Mouse (Mus musculus) lung, postnatal 0 days (tissue): ENCODE results near the gene Eps8l1.

Source experiments
- CTCF ChIP-seq: IDR thresholded peaks from 2 replicates; pipeline ENCODE4 v1.5.1; 2016; ENCODE audit warnings: antibody characterized with exemption, mild to moderate bottlenecking
- EP300 ChIP-seq: IDR thresholded peaks from 2 replicates; pipeline ENCODE4 v1.6.1; 2016; ENCODE audit warnings: antibody characterized with exemption, mild to moderate bottlenecking, control low read depth

GRCm38 (mm10) chr7:4507220-4507619 is 46.7 kb downstream of the Eps8l1 start:
- TF ChIP-seq EP300 (no peak), CTCF (no peak)
